Mouse (Mus musculus) kidney, adult 2 months (tissue): ENCODE results near the gene Rabl3. TPM values are rescaled to one million over a fixed set of nuclear protein-coding genes. Genes with fewer than 3 reads are reported as not detected.

ENCODE experiments used
- DNase-seq: peaks from one replicate; pipeline ENCODE4 v3.0.0; 2021
- H3K27ac ChIP-seq: fragments of 200-500 bp; 2 replicates; pipeline ENCODE4 v1.5.1; 2012; ENCODE audit warnings: low read depth, low read length, control low read depth, inconsistent platforms; ENCODE audit not compliant: insufficient read depth
- H3K27me3 ChIP-seq: fragments of 200-500 bp; replicated peaks from 2 replicates; pipeline ENCODE4 v1.6.1; 2012; ENCODE audit warnings: mild to moderate bottlenecking, moderate library complexity, low read length, inconsistent platforms; ENCODE audit not compliant: control insufficient read depth, insufficient read depth
- H3K36me3 ChIP-seq: fragments of 200-500 bp; 2 replicates; pipeline ENCODE4 v1.6.1; 2012; ENCODE audit warnings: mild to moderate bottlenecking, moderate library complexity, low read length, inconsistent platforms; ENCODE audit not compliant: control insufficient read depth, insufficient read depth
- H3K4me1 ChIP-seq: fragments of 200-500 bp; 2 replicates; pipeline ENCODE4 v1.6.1; 2011; ENCODE audit warnings: low read length; ENCODE audit not compliant: control insufficient read depth, insufficient read depth
- H3K4me3 ChIP-seq: fragments of 200-500 bp; 2 replicates; pipeline ENCODE4 v1.5.1; 2011; ENCODE audit warnings: mild to moderate bottlenecking, low read depth, low read length, control low read depth; ENCODE audit not compliant: insufficient read depth
- CTCF ChIP-seq: fragments of 200-500 bp; conservative IDR thresholded peaks from 2 replicates; pipeline ENCODE4 v1.5.1; 2011; ENCODE audit warnings: low read depth, mild to moderate bottlenecking, control low read depth, low read length, moderate library complexity, mixed read lengths; ENCODE audit not compliant: insufficient read depth, insufficient read length
- POLR2A ChIP-seq: fragments of 200-500 bp; IDR thresholded peaks from one replicate; pipeline ENCODE4 v1.6.1; 2011; ENCODE audit warnings: low read depth, low read length, control low read depth
- WGBS: fragments of 180-500 bp; shearing (Covaris S2); methylation state at CpG from one replicate; pipeline ENCODE4 v1.1.7; 2018; 5-methylcytosine and 5-hydroxymethylcytosine counted together
- polyA plus RNA-seq: library from polyadenylated mRNA; depleted of rRNA; stranded (reverse); fragments of >200 nt; gene quantifications from 2 replicates; pipeline ENCODE4 v1.2.3, GENCODE M21; 2012; rRNA removed

Rabl3 gene
- 3.0 and 4.2 TPM in 2 replicates for polyA plus RNA-seq

- WGBS, result 2% methylated on average over 41 of the region's 41 CpGs
- H3K36me3 ChIP-seq, result peaks cover 3% of the 10 kb centered on the region; the same call in 1 of the 2 replicates
- TF ChIP-seq POLR2A, result peak; percentile 48
- no peak for TF ChIP-seq CTCF
- H3K27ac ChIP-seq, result peak within 1 kb of the TSS; percentile 94
- DNase-seq, result peak; percentile 99
- H3K4me1 ChIP-seq, result peaks cover 7% of the 10 kb centered on the region; the same call in 1 of the 2 replicates
- H3K27me3 ChIP-seq, result no peaks in the 10 kb centered on the region
- H3K4me3 ChIP-seq, result peak within 1 kb of the TSS; percentile 81
Measured at GRCm38 (mm10) chr16:37539611-37540580, at the start of gene Rabl3, which contains the start of gene Gtf2e1. TSS of gene Rabl3 (plus strand) at chr16:37539885. TSS of gene Gtf2e1 (minus strand) at chr16:37539789.

- Histone ChIP-seq H3K36me3 (no peaks in the 10 kb centered on the region), H3K27me3 (no peaks in the 10 kb centered on the region), H3K4me1 (no peaks in the 10 kb centered on the region), H3K27ac (no peak overlapping the region), H3K4me3 (no peak overlapping the region)
- 73% methylated on average over 6 of the region's 6 CpGs for WGBS
- no peak for DNase-seq
- TF ChIP-seq POLR2A (no peak), CTCF (no peak)
Measured at GRCm38 (mm10) chr16:37495017-37495416, 44.7 kb upstream of the Rabl3 start.

- Histone ChIP-seq H3K4me3 (no peak overlapping the region), H3K27ac (no peak overlapping the region), H3K27me3 (no peaks in the 10 kb centered on the region), H3K36me3 (no peaks in the 10 kb centered on the region), H3K4me1 (no peaks in the 10 kb centered on the region)
- no peak for DNase-seq
- TF ChIP-seq CTCF (no peak), POLR2A (no peak)
- WGBS, result 76% methylated on average over 9 of the region's 9 CpGs
Measured at GRCm38 (mm10) chr16:37498581-37498980, 41.1 kb upstream of the Rabl3 start.

- no peak for TF ChIP-seq CTCF
- TF ChIP-seq POLR2A, result no peak
- Histone ChIP-seq H3K36me3 (no peaks in the 10 kb centered on the region), H3K4me3 (no peak overlapping the region), H3K27ac (no peak overlapping the region), H3K27me3 (no peaks in the 10 kb centered on the region), H3K4me1 (no peaks in the 10 kb centered on the region)
- DNase-seq, result no peak
- 49% methylated on average over 1 of the region's 1 CpGs for WGBS
Measured at GRCm38 (mm10) chr16:37504517-37504916, 35.2 kb upstream of the Rabl3 start.

- H3K4me1 ChIP-seq, result no peaks in the 10 kb centered on the region
- peaks cover 2% of the 10 kb centered on the region; the same call in 1 of the 2 replicates for H3K36me3 ChIP-seq
- whole genome bisulfite sequencing, result 94% methylated on average over 9 of the region's 9 CpGs
- H3K27me3 ChIP-seq, result no peaks in the 10 kb centered on the region
- no peak overlapping the region for H3K4me3 ChIP-seq
- H3K27ac ChIP-seq, result no peak overlapping the region
- DNase-seq, result no peak
- no peak for TF ChIP-seq POLR2A
- TF ChIP-seq CTCF, result no peak
Measured at GRCm38 (mm10) chr16:37506751-37507150, 32.9 kb upstream of the Rabl3 start.

- 89% methylated on average over 15 of the region's 15 CpGs for WGBS
- Histone ChIP-seq H3K27ac (no peak overlapping the region), H3K36me3 (peaks cover 2% of the 10 kb centered on the region; the same call in 1 of the 2 replicates)
Measured at GRCm38 (mm10) chr16:37511489-37511888, 28.2 kb upstream of the Rabl3 start.

GRCm38 (mm10) chr16:37514644-37515043 lies 25.0 kb upstream of the Rabl3 start:
- no peak for DNase-seq
- 88% methylated on average over 8 of the region's 8 CpGs for WGBS
- no peak for TF ChIP-seq CTCF
- no peak for TF ChIP-seq POLR2A
- H3K4me3 ChIP-seq, result no peak overlapping the region
- peaks cover 2% of the 10 kb centered on the region for H3K36me3 ChIP-seq
- no peak overlapping the region for H3K27ac ChIP-seq
- no peaks in the 10 kb centered on the region for H3K4me1 ChIP-seq
- H3K27me3 ChIP-seq, result no peaks in the 10 kb centered on the region

More at GRCm38 (mm10) chr16:37511489-37511888, 28.2 kb upstream of the Rabl3 start:
- H3K4me1 ChIP-seq, result no peaks in the 10 kb centered on the region
- no peak overlapping the region for H3K4me3 ChIP-seq
- no peak for TF ChIP-seq POLR2A
- no peak for TF ChIP-seq CTCF
- no peak for DNase-seq
- H3K27me3 ChIP-seq, result no peaks in the 10 kb centered on the region
